Mouse (Mus musculus): Measurements from ENCODE around the gene Nid1.
"Not testable (repeated sequence)": the region's sequence is repeated elsewhere in the genome, so short reads cannot be mapped to it uniquely, and the experiment has no call there.

Gene Nid1

GRCm38 (mm10) chr13:13538585-13539300 lies 101.4 kb downstream of the Nid1 start:
- no peak for DNase-seq (ENCODE audit: low spot score in 2 of 2)

- not testable (repeated sequence) for DNase-seq (ENCODE audit: low spot score in 2 of 2)
These were observed 105.7 kb downstream of the Nid1 start for GRCm38 (mm10) chr13:13543073-13543472.

GRCm38 (mm10) chr13:13546792-13547191 lies 109.4 kb downstream of the Nid1 start:
- peak; percentile 58 to 72 for DNase-seq (ENCODE audit: low spot score in 2 of 2)

GRCm38 (mm10) chr13:13547889-13548288 lies 110.5 kb downstream of the Nid1 start:
- no peak for DNase-seq (ENCODE audit: low spot score in 2 of 2)

- DNase-seq (ENCODE audit: low spot score in 2 of 2), result no peak
These were observed 111.3 kb downstream of the Nid1 start for GRCm38 (mm10) chr13:13548431-13549190.

GRCm38 (mm10) chr13:13549687-13550660 lies 112.6 kb downstream of the Nid1 start:
- DNase-seq (ENCODE audit: low spot score in 2 of 2), result no peak

DNA sequence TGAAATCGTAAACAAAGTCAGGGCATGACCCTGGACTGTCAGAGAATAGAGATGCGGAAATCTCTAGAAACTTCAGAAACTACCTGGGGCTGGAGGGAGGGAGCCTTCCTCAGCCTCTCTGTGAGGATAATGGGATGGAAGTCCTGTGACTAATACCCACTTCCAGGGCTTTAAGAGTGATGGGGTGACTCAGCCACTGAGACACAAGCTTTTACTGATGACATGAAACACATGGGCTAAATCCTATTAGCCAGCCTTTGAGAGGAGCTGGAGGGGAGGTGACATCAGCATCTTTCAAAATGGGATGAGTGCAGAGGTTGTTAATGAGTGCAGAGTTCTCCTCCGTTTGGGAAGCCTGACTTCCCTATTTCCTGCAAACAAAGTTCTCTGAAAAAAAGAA lies 114.7 kb downstream of the Nid1 start:
- no peak for DNase-seq (ENCODE audit: low spot score in 2 of 2)

- DNase-seq (ENCODE audit: low spot score in 2 of 2), result no peak
These were observed 116.3 kb downstream of the Nid1 start for GRCm38 (mm10) chr13:13553660-13554059.

GRCm38 (mm10) chr13:13555196-13555595 lies 117.8 kb downstream of the Nid1 start:
- DNase-seq (ENCODE audit: low spot score in 2 of 2), result no peak

GRCm38 (mm10) chr13:13557001-13557743 lies 119.8 kb downstream of the Nid1 start:
- DNase-seq (ENCODE audit: low spot score in 2 of 2), result no peak

DNA sequence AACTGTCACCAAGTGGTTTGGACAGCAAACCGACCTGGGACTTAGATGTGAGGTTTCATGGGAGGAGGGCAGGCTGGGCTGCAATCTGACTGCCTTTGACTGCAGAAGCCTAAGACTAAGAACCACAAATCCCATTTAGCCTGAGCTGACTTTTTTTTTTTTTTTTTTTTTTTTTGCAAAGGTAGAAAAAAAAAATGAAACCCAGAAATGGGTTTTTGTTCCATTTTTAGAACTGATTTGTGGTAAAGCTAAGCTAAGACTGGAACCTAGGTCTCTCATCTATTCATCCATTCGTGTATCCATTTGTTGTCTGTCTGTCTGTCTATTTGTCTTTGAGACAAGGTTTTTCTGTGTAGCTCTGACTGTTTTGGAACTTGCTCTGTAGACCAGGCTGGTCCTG lies 120.9 kb downstream of the Nid1 start:
- DNase-seq (ENCODE audit: low spot score in 2 of 2), result no peak

- no peak for DNase-seq (ENCODE audit: low spot score in 2 of 2)
These were observed 121.5 kb downstream of the Nid1 start for GRCm38 (mm10) chr13:13558900-13559299.
